Mouse (Mus musculus): ENCODE results near the gene Abca13.
"Not testable (repeated sequence)": the region's sequence is repeated elsewhere in the genome, so short reads cannot be mapped to it uniquely, and the experiment has no call there.

DNA sequence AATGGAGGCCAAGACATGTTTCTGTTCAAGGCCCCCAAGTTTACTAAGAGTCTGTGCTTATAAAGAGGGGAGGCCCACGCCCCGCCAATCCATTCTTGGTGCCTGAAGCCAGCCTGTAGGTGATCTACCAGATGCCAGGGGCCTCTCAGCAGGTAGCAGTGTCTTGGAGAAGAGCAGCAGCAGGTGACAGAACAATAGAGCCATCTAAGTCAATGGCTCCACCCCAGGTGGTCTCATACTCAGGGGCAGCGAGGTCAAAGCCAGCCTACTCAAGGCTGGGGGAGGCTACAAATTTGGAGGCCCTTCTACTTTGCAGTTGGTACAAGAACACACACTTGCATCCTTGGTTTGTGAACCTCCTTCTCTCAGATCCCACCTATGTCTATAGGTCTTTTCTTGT is 71.3 kb downstream of the Abca13 start:
- TF ChIP-seq CTCF (IDR thresholded peaks at IDR 0.05; ENCODE audit: control insufficient read depth, insufficient read depth, low read length); POLR2A (IDR thresholded peaks at IDR 0.05; ENCODE audit: borderline replicate concordance, control insufficient read depth, low read depth, low read length): not testable (repeated sequence)
